Mouse (Mus musculus) lung, postnatal 0 days (tissue): ENCODE measurements around the gene Krtap2-4. TPM values are rescaled to one million over a fixed set of nuclear protein-coding genes. Genes with fewer than 3 reads are reported as not detected.

Experiments
- ATAC-seq: fragments of 200-750 bp; cut with Nextera tagmentation; 2 replicates; pipeline ENCODE4 v1.8.0; 2017; ENCODE audit warnings: moderate library complexity
- DNase-seq: peaks from one replicate; pipeline ENCODE4 v3.0.0-alpha.2; 2016; ENCODE audit warnings: low spot score
- H3K27ac ChIP-seq: fragments of 300-500 bp; sonication (generic); 2 replicates; pipeline ENCODE4 v1.5.1; 2014; ENCODE audit warnings: antibody characterized with exemption, mild to moderate bottlenecking, low read length, mixed read lengths
- H3K27me3 ChIP-seq: fragments of 300-500 bp; sonication (generic); replicated peaks from 2 replicates; pipeline ENCODE4 v1.6.1; 2014; ENCODE audit warnings: low read length, mixed read lengths; ENCODE audit not compliant: insufficient read depth
- H3K36me3 ChIP-seq: fragments of 300-500 bp; sonication (generic); 2 replicates; pipeline ENCODE4 v1.6.1; 2014; ENCODE audit warnings: low read length, mixed read lengths; ENCODE audit not compliant: insufficient read depth
- H3K4me1 ChIP-seq: fragments of 300-500 bp; sonication (generic); 2 replicates; pipeline ENCODE4 v1.6.1; 2014; ENCODE audit warnings: antibody characterized with exemption, low read depth, low read length, mixed read lengths; ENCODE audit not compliant: insufficient read depth
- H3K4me2 ChIP-seq: fragments of 300-500 bp; sonication (generic); replicated peaks from 2 replicates; pipeline ENCODE4 v1.6.1; 2014; ENCODE audit warnings: low read depth, mild to moderate bottlenecking, low read length, moderate library complexity, mixed read lengths
- H3K4me3 ChIP-seq: fragments of 300-500 bp; sonication (generic); 2 replicates; pipeline ENCODE4 v1.5.1; 2014; ENCODE audit warnings: low read depth, low read length
- H3K9ac ChIP-seq: fragments of 300-500 bp; sonication (generic); replicated peaks from 2 replicates; pipeline ENCODE4 v1.6.1; 2014; ENCODE audit warnings: low read depth, mild to moderate bottlenecking
- H3K9me3 ChIP-seq: fragments of 300-500 bp; sonication (generic); 2 replicates; pipeline ENCODE4 v1.6.1; 2016; ENCODE audit warnings: low read length, mixed read lengths
- CTCF ChIP-seq: IDR thresholded peaks from 2 replicates; pipeline ENCODE4 v1.5.1; 2016; ENCODE audit warnings: antibody characterized with exemption, mild to moderate bottlenecking
- EP300 ChIP-seq: IDR thresholded peaks from 2 replicates; pipeline ENCODE4 v1.6.1; 2016; ENCODE audit warnings: antibody characterized with exemption, mild to moderate bottlenecking, control low read depth
- WGBS: fragments of 180-500 bp; shearing (Covaris S2); extraction: QIAGEN DNeasy Blood & Tissue Kit; methylation state at CpG from one replicate; pipeline ENCODE4 v1.1.7; 2014; 5-methylcytosine and 5-hydroxymethylcytosine counted together
- polyA plus RNA-seq: library from polyadenylated mRNA; unstranded; fragments of >200 nt; fragmentation: Nextera tagmentation; extraction: Ambion mirVana; gene quantifications from 2 replicates; pipeline ENCODE4 v1.2.1, GENCODE M21; 2015

The Krtap2-4 gene
- polyA plus RNA-seq, 1 experiment from 2014 or later = not detected

DNA sequence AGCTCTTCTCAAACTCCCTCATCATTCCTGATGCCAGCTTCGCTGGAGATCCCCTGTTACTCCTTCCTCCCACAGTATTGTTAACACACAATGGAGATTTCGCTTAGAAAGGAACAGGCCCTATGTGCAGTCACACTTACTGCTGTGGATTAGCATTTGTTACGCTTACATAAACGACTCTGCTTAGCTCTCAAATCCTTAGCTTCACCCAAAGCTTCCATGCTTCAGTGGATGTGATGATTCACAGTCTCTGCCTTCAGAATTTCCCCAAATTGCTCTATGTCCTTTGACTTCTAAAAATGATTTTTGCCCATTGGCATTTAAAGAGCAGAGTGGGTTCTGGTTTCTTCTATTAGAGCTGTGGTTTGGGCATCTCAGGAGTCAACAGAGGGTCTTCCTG is 41.5 kb downstream of the Krtap2-4 start:
- no peaks in the 10 kb centered on the region for H3K36me3 ChIP-seq
- 60% methylated on average over 4 of the region's 4 CpGs for WGBS
- DNase-seq = no peak

DNA sequence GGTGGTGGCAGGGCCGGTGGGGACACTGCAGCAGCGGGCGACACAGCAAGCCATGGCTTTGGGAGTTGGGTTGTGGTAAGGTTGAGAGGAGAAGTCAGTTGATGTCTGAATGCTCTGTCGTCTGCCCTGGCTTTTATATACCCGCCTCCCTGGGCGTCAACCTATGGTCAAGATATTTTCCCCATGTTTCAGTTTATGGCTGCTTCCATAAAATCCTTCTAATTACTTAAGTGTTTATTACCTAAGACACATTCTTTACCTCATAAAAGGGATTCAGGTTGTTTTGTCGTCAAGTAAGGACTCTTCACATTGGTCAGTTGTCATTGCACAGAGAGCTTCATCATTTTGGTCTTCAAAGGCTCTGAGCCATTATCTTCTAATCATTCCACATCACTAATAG is 48.1 kb downstream of the Krtap2-4 start, which contains the start of gene Krtap3-1:
Gene Krtap3-1, minus strand, starts transcription at position 101 of the 400 bp plus-strand sequence.
- Histone ChIP-seq H3K27ac (no peak within 1 kb of the TSS), H3K9ac (no peak within 1 kb of the TSS), H3K36me3 (no peaks in the 10 kb centered on the region), H3K9me3 (no peaks in the 10 kb centered on the region), H3K4me1 (no peaks in the 10 kb centered on the region), H3K4me2 (no peak within 1 kb of the TSS), H3K4me3 (no peak within 1 kb of the TSS), H3K27me3 (no peaks in the 10 kb centered on the region)
- 94% methylated on average over 7 of the region's 7 CpGs for WGBS
- no peak for ATAC-seq
- no peak for DNase-seq
- TF ChIP-seq CTCF = no peak
- TF ChIP-seq EP300 = no peak

More for the DNA sequence above, 41.5 kb downstream of the Krtap2-4 start:
- H3K4me1 ChIP-seq = no peaks in the 10 kb centered on the region
- no peak overlapping the region for H3K9ac ChIP-seq
- no peak overlapping the region for H3K4me3 ChIP-seq
- H3K4me2 ChIP-seq = no peak overlapping the region
- no peak for TF ChIP-seq EP300
- H3K9me3 ChIP-seq = no peaks in the 10 kb centered on the region
- H3K27ac ChIP-seq = no peak overlapping the region
- H3K27me3 ChIP-seq = no peaks in the 10 kb centered on the region
- no peak for ATAC-seq

Other genes with a start within 250 kb of the Krtap2-4 start
- 0.17 and 0.19 TPM in 2 replicates for gene Krt28, start 239.9 kb downstream of the Krtap2-4 start, polyA plus RNA-seq
- 18.4 and 19.6 TPM in 2 replicates for gene Krt10, start 225.5 kb downstream of the Krtap2-4 start, polyA plus RNA-seq
- gene Krt12, start 192.6 kb downstream of the Krtap2-4 start, polyA plus RNA-seq = not detected in 2 replicates
- gene Krt20, start 176.7 kb downstream of the Krtap2-4 start, polyA plus RNA-seq = 0.27 and 0.31 TPM in 2 replicates
- 8.2 and 9.7 TPM in 2 replicates for gene Krt23, start 121.7 kb downstream of the Krtap2-4 start, polyA plus RNA-seq
- gene Krt39, start 93.5 kb downstream of the Krtap2-4 start, polyA plus RNA-seq = not detected in 2 replicates
- gene Krt40, start 71.7 kb downstream of the Krtap2-4 start, polyA plus RNA-seq = not detected in 2 replicates
- not detected in 2 replicates for gene Krtap3-3, start 64.0 kb downstream of the Krtap2-4 start, polyA plus RNA-seq
- not detected in 2 replicates for gene Krtap3-2, start 58.0 kb downstream of the Krtap2-4 start, polyA plus RNA-seq
- gene Gm11939, start 55.4 kb downstream of the Krtap2-4 start, polyA plus RNA-seq = not detected in 2 replicates
- gene Krtap3-1, start 48.2 kb downstream of the Krtap2-4 start, polyA plus RNA-seq = not detected in 2 replicates
- gene Krtap1-5, start 33.8 kb downstream of the Krtap2-4 start, polyA plus RNA-seq = 0.26 TPM in 1 of 2 replicates, not detected in the other
- not detected in 2 replicates for gene Krtap1-4, start 31.2 kb downstream of the Krtap2-4 start, polyA plus RNA-seq
- gene Krtap1-3, start 23.5 kb downstream of the Krtap2-4 start, polyA plus RNA-seq = not detected in 2 replicates
- not detected in 2 replicates for gene Krtap9-3, start 16.7 kb downstream of the Krtap2-4 start, polyA plus RNA-seq
- not detected in 2 replicates for gene Gm11938, start 11.5 kb downstream of the Krtap2-4 start, polyA plus RNA-seq
- gene Gm11937, start 4.7 kb downstream of the Krtap2-4 start, polyA plus RNA-seq = not detected in 2 replicates
- not detected in 2 replicates for gene Gm11562, start 5.6 kb upstream of the Krtap2-4 start, polyA plus RNA-seq
- not detected in 2 replicates for gene Krtap4-1, start 13.4 kb upstream of the Krtap2-4 start, polyA plus RNA-seq
- not detected in 2 replicates for gene Krtap4-2, start 20.2 kb upstream of the Krtap2-4 start, polyA plus RNA-seq
- gene Krtap4-7, start 29.2 kb upstream of the Krtap2-4 start, polyA plus RNA-seq = not detected in 2 replicates
- gene Gm11555, start 35.4 kb upstream of the Krtap2-4 start, polyA plus RNA-seq = not detected in 2 replicates
- gene Gm11563, start 44.1 kb upstream of the Krtap2-4 start, polyA plus RNA-seq = not detected in 2 replicates
- not detected in 2 replicates for gene Krtap4-6, start 51.1 kb upstream of the Krtap2-4 start, polyA plus RNA-seq
- gene Gm14190, start 75.9 kb upstream of the Krtap2-4 start, polyA plus RNA-seq = not detected in 2 replicates
- gene Gm14180, start 119.4 kb upstream of the Krtap2-4 start, polyA plus RNA-seq = not detected in 2 replicates
- not detected in 2 replicates for gene Gm11595, start 158.1 kb upstream of the Krtap2-4 start, polyA plus RNA-seq
- not detected in 2 replicates for gene Krtap4-8, start 165.9 kb upstream of the Krtap2-4 start, polyA plus RNA-seq
- gene Krtap4-9, start 170.4 kb upstream of the Krtap2-4 start, polyA plus RNA-seq = not detected in 2 replicates
- gene Gm11596, start 178.6 kb upstream of the Krtap2-4 start, polyA plus RNA-seq = not detected in 2 replicates
- not detected in 2 replicates for gene Gm11569, start 184.1 kb upstream of the Krtap2-4 start, polyA plus RNA-seq
- not detected in 2 replicates for gene Gm11554, start 189.6 kb upstream of the Krtap2-4 start, polyA plus RNA-seq
- not detected in 2 replicates for gene Krtap4-13, start 195.0 kb upstream of the Krtap2-4 start, polyA plus RNA-seq
- gene Gm11564, start 200.8 kb upstream of the Krtap2-4 start, polyA plus RNA-seq = not detected in 2 replicates
- not detected in 2 replicates for gene 2300003K06Rik, start 223.2 kb upstream of the Krtap2-4 start, polyA plus RNA-seq
- gene Krtap4-16, start 236.8 kb upstream of the Krtap2-4 start, polyA plus RNA-seq = not detected in 2 replicates
- not detected in 2 replicates for gene Gm11568, start 243.1 kb upstream of the Krtap2-4 start, polyA plus RNA-seq
- not detected in 2 replicates for gene Gm11559, start 249.6 kb upstream of the Krtap2-4 start, polyA plus RNA-seq